Comparison of ENCODE assay signal across 26 mouse cellular contexts in the genomic region with DNA sequence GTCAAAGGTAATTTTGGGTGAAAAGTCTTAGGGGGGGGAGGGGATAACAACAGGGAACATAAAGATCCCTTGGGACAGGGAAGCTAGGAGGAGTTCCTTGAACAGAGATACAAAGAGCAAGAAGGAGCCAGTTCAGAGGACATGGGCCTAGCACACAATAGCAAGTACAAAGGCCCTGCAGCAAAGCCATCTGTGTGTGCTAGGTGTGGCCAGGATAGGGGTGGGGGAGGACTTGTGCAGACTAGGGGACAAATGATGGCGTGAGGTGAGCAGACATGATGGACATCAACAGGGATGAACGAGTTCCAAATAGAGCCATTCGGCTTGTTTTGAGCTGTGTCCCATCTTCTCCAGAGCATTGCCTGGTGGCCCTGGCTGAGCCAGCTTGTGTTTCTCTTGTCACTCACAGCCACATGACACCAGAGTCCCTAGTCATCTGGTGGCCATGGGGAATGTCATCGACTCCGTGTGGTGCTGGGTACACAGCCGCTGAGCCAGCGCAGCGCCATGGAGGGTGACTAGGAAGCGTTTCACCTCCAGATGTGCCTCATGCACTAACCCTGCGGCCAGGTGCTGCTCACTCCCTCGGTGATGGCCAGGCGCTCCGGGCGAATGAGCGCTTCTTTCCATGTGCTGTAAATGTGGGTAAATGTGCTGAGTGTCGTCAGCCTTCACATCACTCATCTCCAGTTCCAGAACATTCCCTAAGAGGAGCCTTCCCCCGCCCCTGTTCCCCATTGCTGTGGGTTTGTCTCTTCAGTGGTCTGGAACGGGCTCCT. TPM values are rescaled to one million over a fixed set of nuclear protein-coding genes. Genes with fewer than 3 reads are reported as not detected.
A peak's percentile ranks its signal among the peaks of the same experiment; 100 is the strongest.
DNase-seq lines count a peak whose midpoint lies in the region; ATAC-seq and TF ChIP-seq lines count a peak whose summit lies in the region.
"Had no signal": no experiment of that assay in that cellular context is flagged by ENCODE, and none has a peak within 500 bp of the region (broad histone marks: within the 10 kb centered on the region; RNA-seq: fewer than 3 reads in every experiment).

No protein-coding gene starts in this region.

- H3K4me3 ChIP-seq in gastrocnemius, adult 2 months, result no peak overlapping the region
- H3K4me3 ChIP-seq in lung, embryonic 15.5 days, result no peak overlapping the region
- H3K4me3 ChIP-seq in limb, embryonic 10.5 days, result no peak overlapping the region
- H3K4me3 ChIP-seq: embryonic facial prominence, embryonic 13.5 days; forebrain, embryonic 13.5 days; heart, embryonic 15.5 days; hindbrain, embryonic 13.5 days; liver, embryonic 13.5 days; midbrain, embryonic 10.5 days; midbrain, embryonic 15.5 days; neural tube, embryonic 15.5 days had no signal

- H3K9me3 ChIP-seq in lung, embryonic 15.5 days, result no peaks in the 10 kb centered on the region
- H3K9me3 ChIP-seq in limb, embryonic 10.5 days (replicated peaks), result no peaks in the 10 kb centered on the region
- H3K9me3 ChIP-seq: embryonic facial prominence, embryonic 13.5 days; forebrain, embryonic 13.5 days; heart, embryonic 15.5 days; hindbrain, embryonic 13.5 days; liver, embryonic 13.5 days; midbrain, embryonic 10.5 days; midbrain, embryonic 15.5 days; neural tube, embryonic 15.5 days had no signal

- whole genome bisulfite sequencing in lung, embryonic 15.5 days, result 76% methylated on average over 18 of the region's 18 CpGs
- 87% methylated on average over 18 of the region's 18 CpGs for WGBS in limb, embryonic 10.5 days

- H3K27ac ChIP-seq in gastrocnemius, adult 2 months, result peak overlapping the region; percentile 80
- H3K27ac ChIP-seq in lung, embryonic 15.5 days, result peak overlapping the region; percentile 92
- peak overlapping the region; percentile 64 for H3K27ac ChIP-seq in limb, embryonic 10.5 days
- H3K27ac ChIP-seq: forebrain, embryonic 13.5 days; hindbrain, embryonic 13.5 days; liver, embryonic 13.5 days; midbrain, embryonic 10.5 days; midbrain, embryonic 15.5 days; neural tube, embryonic 15.5 days had no signal

- ATAC-seq in lung, embryonic 15.5 days (ENCODE audit: borderline replicate concordance, extremely low read depth, low FRiP score, low TSS enrichment), result no peak
- ATAC-seq: forebrain, embryonic 13.5 days; intestine, postnatal 0 days; midbrain, embryonic 15.5 days had no signal

- H3K4me1 ChIP-seq in lung, embryonic 15.5 days, result peaks cover 36% of the 10 kb centered on the region
- peaks cover 42% of the 10 kb centered on the region for H3K4me1 ChIP-seq in limb, embryonic 10.5 days
- H3K4me1 ChIP-seq: forebrain, embryonic 13.5 days; hindbrain, embryonic 13.5 days; midbrain, embryonic 15.5 days had no signal

- H3K27me3 ChIP-seq in lung, embryonic 15.5 days, result no peaks in the 10 kb centered on the region
- no peaks in the 10 kb centered on the region for H3K27me3 ChIP-seq in limb, embryonic 10.5 days (ENCODE audit: low read depth, poor library complexity, severe bottlenecking)
- H3K27me3 ChIP-seq: embryonic facial prominence, embryonic 13.5 days; forebrain, embryonic 13.5 days; heart, embryonic 15.5 days; liver, embryonic 13.5 days; midbrain, embryonic 15.5 days; neural tube, embryonic 15.5 days had no signal

- no peak for TF ChIP-seq CTCF in gastrocnemius, adult 2 months (IDR thresholded peaks at IDR 0.05)

- H3K9ac ChIP-seq in lung, embryonic 15.5 days, result no peak overlapping the region
- H3K9ac ChIP-seq: embryonic facial prominence, embryonic 13.5 days; forebrain, embryonic 13.5 days; heart, embryonic 15.5 days; hindbrain, embryonic 13.5 days; liver, embryonic 13.5 days; midbrain, embryonic 15.5 days; neural tube, embryonic 15.5 days had no signal

- intact Hi-C loops in gastrocnemius, adult 2 months (cut with DNase I), result loop anchor here (2.0 kb wide), 1 partner anchor 17 kb away; no protein-coding TSS in a partner anchor
- intact Hi-C loops in gastrocnemius, postnatal 14 days (cut with DNase I; ENCODE audit: low total_unique reads), result no loop called here

- no peak for DNase-seq in gastrocnemius, adult 2 months
- no peak for DNase-seq in gastrocnemius, postnatal 14 days
- DNase-seq in lung, postnatal 10 days, result no peak
- peak; percentile 53 for DNase-seq in ZHBTc4 (ENCODE audit: low read depth, low spot score)
- no peak for DNase-seq in limb, embryonic 10.5 days (ENCODE audit: low spot score)
- DNase-seq in cerebellum, postnatal 14 days, result no peak
- no peak for DNase-seq in testis, postnatal 10 days (ENCODE audit: low spot score)
- DNase-seq: adrenal gland, adult 8-10 months; cerebellum, adult 2 months; kidney, adult 9 months; kidney, postnatal 10 days; layer of hippocampus, adult 9-11 months; liver, embryonic 13.5 days; lung, adult 18-20 months; spleen, adult 18-20 months; thymus, adult 18-20 months; thymus, postnatal 25 days had no signal

- H3K4me2 ChIP-seq in lung, embryonic 15.5 days, result no peak overlapping the region
- H3K4me2 ChIP-seq: embryonic facial prominence, embryonic 13.5 days; forebrain, embryonic 13.5 days; heart, embryonic 15.5 days; hindbrain, embryonic 13.5 days; liver, embryonic 13.5 days; midbrain, embryonic 15.5 days; neural tube, embryonic 15.5 days had no signal

- H3K36me3 ChIP-seq in lung, embryonic 15.5 days, result no peaks in the 10 kb centered on the region
- H3K36me3 ChIP-seq in limb, embryonic 10.5 days, result no peaks in the 10 kb centered on the region
- H3K36me3 ChIP-seq: embryonic facial prominence, embryonic 13.5 days; heart, embryonic 15.5 days; hindbrain, embryonic 13.5 days; liver, embryonic 13.5 days; midbrain, embryonic 10.5 days; midbrain, embryonic 15.5 days; neural tube, embryonic 15.5 days had no signal

RNA-seq across cellular contexts. Expression of a gene that starts 33.6 kb away (rescaled TPM):
- 1 to 10 TPM; 1.1 to 1.2 TPM for total RNA-seq in gastrocnemius, adult 2 months (2021)
- 1 to 10 TPM; 3.2 to 3.5 TPM for total RNA-seq in gastrocnemius, postnatal 14 days (2021)
- 107 and 109 TPM in 2 replicates for polyA plus RNA-seq in lung, embryonic 15.5 days (2015; fragmentation: Nextera tagmentation; extraction: Ambion mirVana)
- polyA plus RNA-seq in limb, embryonic 10.5 days (2016; fragmentation: Nextera tagmentation; extraction: Ambion mirVana), result 94.9 and 118 TPM in 2 replicates
